Mouse (Mus musculus) embryo, embryonic 10.5 days (tissue): ENCODE data around the gene Rab36.
"Not testable (repeated sequence)": the region's sequence is repeated elsewhere in the genome, so short reads cannot be mapped to it uniquely, and the experiment has no call there.

Experiments
- DNase-seq: peaks from one replicate; pipeline ENCODE4 v3.0.0-alpha.2; 2015; ENCODE audit warnings: low spot score

Rab36 gene

GRCm38 (mm10) chr10:75036883-75037379 lies at the start of gene Rab36:
TSS of gene Rab36 (plus strand) at chr10:75037058.
- peak; percentile 100 for DNase-seq

DNA sequence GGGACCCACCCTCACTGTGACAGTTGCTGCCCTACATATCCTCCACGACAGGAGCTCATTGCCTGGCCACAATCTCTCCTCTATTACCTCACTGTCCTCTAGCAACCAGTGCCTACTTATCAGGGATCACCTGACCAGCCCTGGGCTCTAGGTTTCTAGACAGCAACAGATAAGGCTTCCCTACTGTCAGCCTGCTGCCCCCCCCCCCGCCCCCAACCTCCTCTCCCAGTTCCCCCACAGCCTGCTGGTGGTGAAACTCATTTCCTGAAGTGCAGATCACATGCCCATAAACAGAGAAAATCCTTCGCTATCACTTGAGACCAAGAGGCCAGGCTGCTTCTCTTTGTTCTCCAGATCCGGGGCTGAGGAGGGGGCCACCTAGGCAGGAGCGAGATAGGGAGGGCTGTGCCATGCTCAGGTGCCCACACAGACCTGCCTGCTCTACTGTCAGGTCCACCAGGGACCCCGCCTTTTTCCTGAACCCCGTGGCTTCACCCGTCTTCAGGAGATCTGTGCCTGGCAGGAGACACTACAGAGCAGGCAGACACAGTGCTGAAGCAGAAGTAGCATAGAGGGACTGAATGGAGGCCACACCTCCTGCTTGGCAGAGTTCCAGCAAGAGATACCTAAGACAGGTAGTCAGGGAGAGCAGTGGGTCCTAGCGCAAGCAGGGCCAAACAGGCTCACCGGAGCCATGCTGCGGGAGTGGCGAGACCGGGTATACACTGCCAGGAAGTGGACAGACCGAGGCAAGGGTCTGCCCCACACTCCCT lies 49.0 kb upstream of the Rab36 start:
- no peak for DNase-seq

DNA sequence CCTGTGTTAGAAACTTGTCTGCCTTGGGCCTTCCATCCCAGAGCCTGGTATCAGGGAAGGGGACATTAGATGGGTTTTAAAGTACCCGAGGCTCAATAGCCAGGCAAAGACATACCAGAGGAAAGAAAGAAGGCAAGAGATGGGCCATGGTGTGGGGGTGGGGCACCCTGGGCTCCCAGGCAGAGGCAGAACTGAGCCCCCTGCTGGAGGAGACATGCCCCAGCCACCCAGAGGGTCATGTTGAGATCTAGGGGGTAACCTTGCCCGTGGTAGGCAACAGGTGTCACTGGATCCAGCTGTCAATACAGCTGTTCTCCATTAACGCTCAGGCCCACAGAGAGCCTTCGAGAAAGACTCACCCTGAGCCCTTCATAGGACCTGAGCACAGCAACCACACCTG lies 47.0 kb upstream of the Rab36 start:
- DNase-seq, result no peak

DNA sequence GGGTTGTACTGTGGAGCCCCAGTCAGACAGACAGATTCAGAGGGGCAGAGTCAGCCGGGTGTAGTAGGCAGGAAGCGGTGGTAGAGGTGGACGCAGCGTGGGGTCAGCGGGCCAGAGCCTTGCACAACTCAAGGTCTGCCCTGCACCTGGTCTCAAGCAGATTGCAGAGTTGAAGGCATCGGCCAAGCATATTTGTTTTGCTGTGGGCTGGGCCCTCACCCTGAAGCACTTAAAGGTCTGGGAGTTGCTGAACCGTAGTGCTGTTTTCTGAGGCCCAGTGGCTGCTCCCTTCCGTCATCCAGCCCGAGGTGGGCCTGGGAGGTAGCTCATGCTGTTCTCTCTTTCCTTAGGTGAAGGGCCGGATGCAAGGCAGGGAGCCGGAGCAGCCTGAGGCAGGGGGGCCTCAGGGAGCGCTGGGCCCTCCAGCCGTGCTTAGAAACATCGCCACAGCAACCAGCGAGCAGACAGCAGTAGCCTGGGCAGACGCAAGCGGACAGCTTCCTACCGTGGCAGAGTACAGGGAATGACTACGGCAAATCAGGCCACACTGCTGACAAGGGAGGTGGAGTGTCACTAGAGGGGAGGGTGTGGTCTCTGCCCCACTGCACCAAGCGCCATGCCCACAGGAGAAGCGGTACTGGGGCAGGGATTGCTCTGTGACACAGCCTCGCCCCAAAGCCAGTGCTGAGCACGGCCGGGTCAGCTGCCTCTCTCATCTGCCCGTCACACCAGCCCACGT lies 46.1 kb upstream of the Rab36 start:
- peak; percentile 26 for DNase-seq

DNA sequence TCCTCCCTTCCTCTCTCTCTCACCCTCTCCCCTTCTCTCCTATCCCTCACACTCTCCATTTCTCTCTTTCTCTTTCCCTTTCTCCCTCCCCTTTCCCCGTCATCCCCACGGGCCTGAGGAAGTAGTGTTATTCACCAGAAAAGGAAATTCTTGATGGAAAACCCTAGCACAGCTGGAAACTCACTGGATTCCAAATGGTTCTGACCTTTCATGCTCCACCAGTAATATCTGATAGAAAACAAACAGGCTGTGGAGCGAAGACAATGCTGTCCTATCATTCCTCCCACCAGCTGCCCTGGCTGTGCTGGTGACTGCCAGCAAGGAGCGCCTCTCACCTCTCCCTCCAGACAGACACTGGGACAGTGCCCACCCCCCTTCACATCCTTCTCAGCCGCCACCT lies 42.0 kb upstream of the Rab36 start:
- DNase-seq, result peak; percentile 34

DNA sequence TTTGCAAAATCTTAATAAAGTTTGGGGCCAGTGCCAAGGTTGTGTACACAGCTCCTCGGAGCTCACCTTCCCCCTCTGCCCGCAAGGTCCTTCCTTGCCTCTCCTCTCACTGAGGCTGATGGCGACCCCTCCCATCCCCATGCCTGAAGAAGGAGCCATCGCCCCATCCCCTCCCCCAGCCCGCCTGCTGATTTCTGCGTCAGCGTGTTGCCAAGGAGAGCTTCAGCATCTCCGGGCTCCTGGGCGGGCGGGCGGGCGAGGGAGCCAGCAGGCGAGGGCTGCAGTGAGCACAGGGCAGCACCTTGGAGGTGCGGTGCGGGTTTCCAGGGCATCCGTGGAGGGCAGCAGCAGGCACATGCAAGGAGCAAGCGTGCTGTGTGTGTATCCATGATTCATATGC lies 41.5 kb upstream of the Rab36 start:
- DNase-seq, result peak; percentile 65

DNA sequence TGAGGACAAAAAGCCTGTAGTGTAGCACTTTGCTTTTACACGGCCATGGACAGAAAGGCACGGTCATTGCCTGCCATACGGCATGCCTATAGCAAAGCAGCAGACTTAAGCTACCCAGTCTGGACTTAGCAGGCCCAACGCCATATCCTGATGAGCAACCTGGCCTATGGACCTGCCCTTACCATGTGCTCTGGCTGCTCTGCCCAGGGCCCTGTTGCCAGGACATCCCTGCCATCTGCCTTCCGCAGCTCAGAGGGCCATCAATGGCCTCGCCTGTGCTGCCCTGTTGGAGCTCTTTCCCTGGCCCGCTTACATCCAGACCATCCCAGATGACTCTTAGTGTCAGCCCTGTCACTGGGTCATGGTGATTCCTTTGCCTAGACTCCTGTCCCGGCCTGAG lies 35.5 kb upstream of the Rab36 start:
- no peak for DNase-seq

GRCm38 (mm10) chr10:75004067-75004466 lies 32.8 kb upstream of the Rab36 start:
- no peak for DNase-seq

DNA sequence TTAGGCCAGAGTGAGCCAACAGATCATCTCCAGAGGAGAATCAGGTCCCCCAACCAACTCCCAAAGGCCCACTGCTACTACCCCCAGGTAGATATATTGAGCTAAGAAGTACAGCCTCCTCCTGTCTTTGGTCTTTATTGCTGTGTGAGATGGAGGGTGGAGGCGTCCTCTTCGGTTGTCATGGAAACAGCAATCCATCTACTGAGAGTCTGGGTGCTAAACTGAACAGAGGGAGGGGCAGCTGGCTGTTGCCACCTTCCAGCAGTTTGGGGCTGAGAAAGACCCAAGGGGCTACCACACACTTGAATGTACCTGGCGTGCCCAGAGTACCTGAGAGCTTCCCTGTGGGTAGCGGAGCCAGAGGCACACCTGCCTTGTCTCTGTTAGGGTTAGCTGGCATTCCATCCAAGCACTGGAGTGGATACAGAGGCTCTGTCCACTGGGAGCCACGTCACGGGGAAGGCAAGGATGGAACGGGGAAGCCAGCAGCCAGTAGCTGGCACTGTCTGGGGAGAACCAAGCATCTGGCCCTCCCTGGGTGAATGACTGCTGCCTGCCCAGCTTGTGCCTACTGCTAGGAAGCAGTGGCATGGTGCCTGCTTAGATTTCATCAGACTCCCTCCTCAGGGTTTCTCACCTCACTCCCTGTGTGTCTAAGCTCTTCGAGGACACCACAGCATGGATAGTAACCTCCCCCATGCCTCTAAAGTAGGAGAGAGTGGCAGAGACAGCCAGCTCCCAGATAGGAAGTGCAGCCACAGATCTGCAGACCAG lies 29.8 kb upstream of the Rab36 start:
- DNase-seq, result no peak

DNA sequence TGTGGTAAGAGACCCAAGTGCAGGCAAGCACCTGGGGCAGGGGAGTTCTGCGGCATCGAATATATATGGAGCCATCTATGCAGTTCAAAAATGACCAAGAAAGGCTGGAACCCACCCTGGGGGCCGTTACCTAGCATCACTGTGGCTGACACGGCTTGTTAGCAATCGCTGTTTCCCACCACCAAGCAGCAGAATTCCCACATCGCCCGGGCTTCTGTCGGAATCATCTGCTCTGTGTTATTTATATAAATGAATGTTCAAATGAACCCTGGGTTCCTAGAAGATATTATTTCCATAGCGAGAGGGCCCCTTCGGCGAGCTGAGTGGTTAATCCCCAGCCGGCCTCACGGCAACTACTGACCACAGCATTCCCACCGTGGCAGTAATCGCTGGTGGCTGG lies 26.2 kb upstream of the Rab36 start:
- no peak for DNase-seq

DNA sequence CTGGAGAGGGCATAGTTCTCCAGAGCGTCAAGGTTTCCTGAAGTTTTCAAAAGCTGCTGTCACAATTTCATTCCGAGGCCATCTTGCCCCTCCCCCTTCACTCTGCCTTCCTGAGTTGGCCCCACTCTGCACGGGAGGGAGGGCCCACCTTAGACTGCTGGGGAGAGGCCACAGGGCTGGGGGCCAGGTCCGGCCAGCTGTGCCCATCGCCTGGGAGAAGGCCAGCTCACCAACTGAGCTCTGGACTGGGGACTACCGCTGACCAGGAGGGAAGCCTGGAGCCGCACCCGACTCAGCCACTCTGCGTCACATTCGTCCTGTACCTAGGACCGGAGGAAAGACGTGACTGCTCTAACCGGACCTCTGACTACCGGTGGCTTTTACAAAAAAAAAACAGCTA lies 21.4 kb upstream of the Rab36 start:
- no peak for DNase-seq

DNA sequence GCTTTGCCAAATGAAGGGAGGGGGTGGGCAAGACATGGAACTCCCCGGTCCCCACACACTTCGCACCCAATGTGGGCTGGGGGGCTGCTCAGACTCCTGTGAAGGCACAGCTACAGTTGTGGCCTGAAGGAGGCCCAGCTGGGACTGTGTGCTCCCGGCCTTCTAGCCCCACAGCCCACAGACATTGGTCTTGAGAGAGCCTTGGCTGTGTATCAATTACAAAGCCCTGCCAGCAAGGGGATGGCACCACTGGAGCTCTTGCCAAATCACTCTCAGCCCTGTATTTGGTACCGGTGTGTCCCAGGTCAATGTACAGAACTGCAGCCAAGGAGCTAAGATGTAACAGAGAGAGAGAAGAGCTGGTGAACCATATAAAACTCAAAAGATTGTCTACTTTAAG lies 20.4 kb upstream of the Rab36 start:
- DNase-seq, result no peak

DNA sequence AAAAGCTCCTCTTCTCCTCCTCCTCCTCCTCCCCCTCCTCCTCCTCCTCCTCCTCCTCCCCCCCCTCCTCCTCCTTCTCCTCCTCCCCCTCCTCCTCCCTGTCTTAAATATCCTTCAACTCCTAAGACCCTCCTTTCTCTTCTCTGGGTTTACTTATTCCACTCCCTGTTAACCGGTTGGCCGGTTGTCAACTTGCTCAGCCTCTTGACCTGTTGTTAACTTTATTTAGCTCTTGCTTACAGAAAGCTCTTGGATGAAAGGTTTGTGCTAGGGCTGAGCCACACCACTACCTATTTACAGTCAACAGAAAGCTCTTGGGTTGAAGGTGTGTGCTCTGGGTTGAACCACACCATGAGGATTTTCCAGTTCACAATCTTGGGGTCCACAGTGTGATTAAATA lies 16.6 kb upstream of the Rab36 start:
- DNase-seq, result no peak

- peak; percentile 86 for DNase-seq
Measured at GRCm38 (mm10) chr10:75021138-75021537, 15.7 kb upstream of the Rab36 start.

DNA sequence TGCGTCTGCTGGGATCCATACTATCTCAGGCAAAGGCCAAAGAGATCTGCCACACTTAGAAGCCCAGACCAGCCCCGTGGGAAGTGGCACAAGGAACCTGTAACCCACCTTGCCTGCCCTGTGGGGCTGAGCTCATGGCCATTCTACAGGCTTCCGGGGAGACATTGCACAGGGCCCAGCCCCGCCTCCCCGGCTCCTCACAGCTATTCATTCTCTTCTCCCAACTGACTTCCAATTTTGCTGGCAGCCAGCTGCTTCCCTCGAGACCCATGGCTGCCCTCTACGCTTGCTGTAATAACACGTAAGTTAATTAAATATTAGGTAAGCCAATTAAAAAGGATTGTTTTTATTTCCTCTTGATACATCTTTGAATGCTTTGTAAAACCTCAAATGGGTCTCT lies 10.4 kb upstream of the Rab36 start:
- no peak for DNase-seq

DNA sequence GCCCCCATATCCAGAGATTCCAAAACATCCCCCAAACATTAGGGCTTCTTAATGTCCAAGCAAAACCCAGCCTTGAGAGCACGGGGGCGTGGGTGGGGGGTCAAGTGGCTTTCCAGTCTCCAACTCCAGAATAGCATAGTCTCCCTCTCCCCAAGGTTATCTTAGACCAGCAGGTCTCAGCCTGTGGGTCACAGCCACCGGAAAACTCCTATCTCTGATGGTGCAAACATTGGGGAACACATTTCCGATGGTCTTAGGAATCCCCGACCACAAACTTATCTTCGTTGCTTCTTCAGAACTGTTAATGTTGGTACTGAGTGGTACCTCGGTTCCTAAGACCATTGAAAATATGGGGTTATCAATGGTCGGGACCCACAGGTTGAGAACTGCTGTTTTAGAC lies 8.1 kb upstream of the Rab36 start:
- DNase-seq, result no peak

- no peak for DNase-seq
Measured at GRCm38 (mm10) chr10:75029677-75030076, 7.2 kb upstream of the Rab36 start.

- no peak for DNase-seq
Measured at GRCm38 (mm10) chr10:75030234-75030633, 6.6 kb upstream of the Rab36 start.

GRCm38 (mm10) chr10:75031345-75032114 lies 5.3 kb upstream of the Rab36 start:
- no peak for DNase-seq

DNA sequence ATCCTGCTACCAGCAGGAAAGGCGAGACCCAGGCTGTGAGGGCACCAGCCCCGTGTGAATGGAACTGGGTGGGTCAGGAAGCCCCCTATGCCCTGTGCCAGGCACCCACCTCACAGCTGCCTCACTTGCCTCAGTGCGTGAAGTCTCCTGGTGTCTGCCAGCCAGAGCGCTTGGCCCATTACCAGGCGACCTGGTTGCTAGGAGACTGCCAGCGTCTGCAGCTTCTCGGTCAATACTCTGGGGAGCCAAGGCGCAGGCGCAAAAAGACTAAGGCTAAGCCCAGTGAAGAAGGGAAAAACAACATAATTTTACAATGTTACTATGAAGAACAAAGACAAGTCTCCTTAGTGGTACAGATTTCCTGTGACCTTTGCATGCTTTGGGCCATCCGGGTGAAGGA lies 4.5 kb upstream of the Rab36 start, which contains the start of gene Rsph14:
Rsph14 (minus strand) TSS at position 192 of the 400 bp plus-strand sequence.
- peak; percentile 78 for DNase-seq

- DNase-seq, result not testable (repeated sequence)
Measured at GRCm38 (mm10) chr10:75042060-75042459, 5.2 kb downstream of the Rab36 start.

- no peak for DNase-seq
Measured at GRCm38 (mm10) chr10:75044459-75044858, 7.6 kb downstream of the Rab36 start.
